Mouse (Mus musculus) kidney, adult 2 months (tissue): ENCODE measurements around the gene Acvr1b. TPM values are rescaled to one million over a fixed set of nuclear protein-coding genes. Genes with fewer than 3 reads are reported as not detected.

Source experiments
- DNase-seq: peaks from one replicate; pipeline ENCODE4 v3.0.0; 2021
- H3K27ac ChIP-seq: fragments of 200-500 bp; 2 replicates; pipeline ENCODE4 v1.5.1; 2012; ENCODE audit warnings: low read depth, low read length, control low read depth, inconsistent platforms; ENCODE audit not compliant: insufficient read depth
- H3K27me3 ChIP-seq: fragments of 200-500 bp; replicated peaks from 2 replicates; pipeline ENCODE4 v1.6.1; 2012; ENCODE audit warnings: mild to moderate bottlenecking, moderate library complexity, low read length, inconsistent platforms; ENCODE audit not compliant: control insufficient read depth, insufficient read depth
- H3K36me3 ChIP-seq: fragments of 200-500 bp; 2 replicates; pipeline ENCODE4 v1.6.1; 2012; ENCODE audit warnings: mild to moderate bottlenecking, moderate library complexity, low read length, inconsistent platforms; ENCODE audit not compliant: control insufficient read depth, insufficient read depth
- H3K4me1 ChIP-seq: fragments of 200-500 bp; 2 replicates; pipeline ENCODE4 v1.6.1; 2011; ENCODE audit warnings: low read length; ENCODE audit not compliant: control insufficient read depth, insufficient read depth
- H3K4me3 ChIP-seq: fragments of 200-500 bp; 2 replicates; pipeline ENCODE4 v1.5.1; 2011; ENCODE audit warnings: mild to moderate bottlenecking, low read depth, low read length, control low read depth; ENCODE audit not compliant: insufficient read depth
- CTCF ChIP-seq: fragments of 200-500 bp; conservative IDR thresholded peaks from 2 replicates; pipeline ENCODE4 v1.5.1; 2011; ENCODE audit warnings: low read depth, mild to moderate bottlenecking, control low read depth, low read length, moderate library complexity, mixed read lengths; ENCODE audit not compliant: insufficient read depth, insufficient read length
- POLR2A ChIP-seq: fragments of 200-500 bp; IDR thresholded peaks from one replicate; pipeline ENCODE4 v1.6.1; 2011; ENCODE audit warnings: low read depth, low read length, control low read depth
- WGBS: fragments of 180-500 bp; shearing (Covaris S2); methylation state at CpG from one replicate; pipeline ENCODE4 v1.1.7; 2018; 5-methylcytosine and 5-hydroxymethylcytosine counted together
- polyA plus RNA-seq: library from polyadenylated mRNA; depleted of rRNA; stranded (reverse); fragments of >200 nt; gene quantifications from 2 replicates; pipeline ENCODE4 v1.2.3, GENCODE M21; 2012

The Acvr1b gene
- polyA plus RNA-seq, 1 experiment, result 37.2 TPM

DNA sequence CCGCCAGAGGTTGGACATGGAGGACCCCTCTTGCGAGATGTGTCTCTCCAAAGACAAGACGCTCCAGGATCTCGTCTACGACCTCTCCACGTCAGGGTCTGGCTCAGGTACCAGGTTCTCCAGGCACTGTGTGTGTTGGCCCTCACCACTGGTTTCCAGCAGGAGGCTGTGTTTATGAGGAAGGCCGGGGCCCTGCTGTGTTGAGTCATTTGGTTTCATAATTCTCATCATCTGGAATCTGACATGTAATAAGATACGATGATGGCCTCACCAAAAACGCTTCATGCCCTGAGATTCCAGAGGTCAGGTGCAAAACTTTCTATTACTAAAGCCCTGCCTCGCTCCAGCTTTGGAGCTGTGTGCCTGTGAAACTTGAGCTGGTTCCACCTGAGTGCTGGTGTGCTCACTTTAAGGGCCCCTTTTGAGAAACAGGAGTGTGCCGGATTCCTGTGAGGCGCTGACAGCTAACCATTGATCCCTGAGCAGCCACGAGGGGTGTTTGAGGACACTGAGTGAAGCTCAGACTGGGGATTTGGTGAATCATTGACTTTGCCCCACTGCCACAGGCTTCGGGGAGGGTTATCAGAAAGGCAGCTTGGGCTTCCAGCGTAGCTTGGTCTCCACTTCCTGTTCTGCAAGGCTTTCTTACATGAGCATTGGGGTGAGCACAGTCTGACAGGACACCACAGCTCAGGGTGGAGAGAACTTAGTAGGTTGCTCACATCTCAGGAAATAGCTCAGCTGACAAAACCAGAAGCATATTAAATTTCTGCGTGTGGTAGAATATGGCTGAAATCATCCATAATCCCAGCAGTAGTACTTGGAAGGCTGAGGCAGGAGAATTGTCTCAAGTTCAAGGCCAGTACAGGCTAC is 21.3 kb downstream of the Acvr1b start:
- TF ChIP-seq POLR2A (no peak), CTCF (0 out of 2 replicates have a peak, but pooled peaks have one; percentile 0)
- Histone ChIP-seq H3K4me1 (peaks cover 68% of the 10 kb centered on the region), H3K36me3 (no peaks in the 10 kb centered on the region; the same call in 1 of the 2 replicates), H3K27me3 (no peaks in the 10 kb centered on the region), H3K27ac (peak overlapping the region; percentile 84), H3K4me3 (no peak overlapping the region)
- 46% methylated on average over 16 of the region's 16 CpGs for WGBS
- DNase-seq, result peak; percentile 95

DNA sequence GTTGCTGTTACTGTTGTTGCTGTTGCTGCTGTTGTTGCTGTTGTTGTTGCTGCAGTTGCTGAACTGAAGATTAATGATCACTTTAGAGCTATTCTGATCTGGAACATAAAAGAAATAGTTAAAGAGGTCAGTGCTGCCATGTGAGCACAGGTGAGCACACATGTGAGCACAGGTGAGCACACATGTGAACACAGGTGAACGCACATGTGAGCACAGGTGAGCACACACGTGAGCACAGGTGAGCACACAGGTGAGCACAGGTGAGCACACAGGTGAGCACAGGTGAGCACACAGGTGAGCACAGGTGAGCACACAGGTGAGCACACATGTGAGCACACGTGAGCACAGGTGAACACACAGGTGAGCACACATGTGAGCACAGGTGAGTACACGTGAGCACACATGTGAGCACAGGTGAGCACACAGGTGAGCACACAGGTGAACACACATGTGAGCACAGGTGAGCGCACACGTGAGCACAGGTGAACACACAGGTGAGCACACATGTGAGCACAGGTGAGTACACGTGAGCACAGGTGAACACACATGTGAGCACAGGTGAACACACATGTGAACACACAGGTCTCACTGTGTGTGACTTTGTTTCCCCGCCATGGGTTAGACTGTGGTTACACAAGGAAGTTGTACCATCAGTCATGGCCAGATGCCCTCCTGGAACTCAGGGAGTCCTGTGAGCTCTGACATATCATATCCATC is 22.4 kb downstream of the Acvr1b start:
- Histone ChIP-seq H3K4me3 (no peak overlapping the region), H3K27me3 (no peaks in the 10 kb centered on the region), H3K36me3 (no peaks in the 10 kb centered on the region; the same call in none of the 2 replicates), H3K27ac (peak overlapping the region; percentile 77), H3K4me1 (peaks cover 60% of the 10 kb centered on the region)
- TF ChIP-seq CTCF (no peak), POLR2A (no peak)
- 88% methylated on average over 8 of the region's 8 CpGs for WGBS
- DNase-seq, result no peak

DNA sequence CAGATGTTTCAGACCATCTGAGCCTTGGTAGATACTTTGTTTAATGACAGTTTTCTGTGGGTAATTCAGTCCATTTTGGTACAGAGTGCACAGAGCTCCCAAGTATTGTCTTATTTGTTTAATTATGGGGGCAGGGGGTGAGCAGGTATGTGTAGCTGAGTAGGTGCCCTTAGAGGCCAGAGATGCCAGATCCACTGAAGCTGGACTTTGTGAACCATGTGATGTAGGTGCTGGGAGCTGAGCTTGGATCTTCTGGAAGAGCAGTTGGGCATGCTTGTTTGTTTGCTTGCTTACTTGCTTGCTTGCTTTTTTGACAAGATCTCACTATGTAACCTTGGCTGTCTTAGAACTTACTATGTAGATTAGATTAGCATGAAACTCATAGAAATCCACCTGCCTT is 23.1 kb downstream of the Acvr1b start:
- Histone ChIP-seq H3K27me3 (no peaks in the 10 kb centered on the region), H3K4me3 (no peak overlapping the region), H3K4me1 (peaks cover 56% of the 10 kb centered on the region), H3K36me3 (no peaks in the 10 kb centered on the region; the same call in none of the 2 replicates), H3K27ac (peak overlapping the region; percentile 57)
- peak; percentile 66 for DNase-seq
- TF ChIP-seq CTCF (no peak), POLR2A (no peak)

DNA sequence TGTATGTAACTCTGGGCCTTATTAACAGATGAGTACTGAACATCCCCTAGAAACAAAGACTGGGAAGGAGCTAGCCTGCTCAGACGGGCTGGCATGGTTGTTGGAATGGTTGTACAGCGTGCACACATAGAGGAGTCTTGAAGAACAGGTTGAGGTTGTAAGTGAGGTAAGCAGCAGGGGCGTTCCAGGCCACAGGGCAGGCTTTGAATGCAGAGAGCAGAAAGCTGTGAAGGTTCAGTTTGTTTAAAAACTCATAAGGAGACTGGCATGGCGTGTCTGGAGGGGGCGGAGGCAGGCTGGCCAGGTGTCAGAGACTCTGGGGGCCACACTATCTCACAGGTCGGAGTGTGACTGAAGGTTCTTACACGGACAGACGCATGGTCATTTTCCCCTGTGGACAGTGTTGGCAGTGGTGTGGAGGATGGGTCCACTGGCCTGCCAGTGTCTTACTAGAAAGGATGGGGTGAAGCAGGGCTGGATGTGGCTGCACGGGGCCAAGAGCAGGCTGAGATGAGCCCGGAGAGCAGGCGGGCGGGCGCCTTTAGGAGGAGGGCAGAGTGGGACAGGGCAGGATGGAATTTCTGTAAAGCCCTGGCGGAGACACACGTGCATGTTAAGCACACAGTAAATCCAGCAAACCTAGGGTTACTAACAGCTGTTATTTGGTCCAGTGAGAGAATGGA is 23.8 kb downstream of the Acvr1b start:
- H3K4me1 ChIP-seq, result peaks cover 51% of the 10 kb centered on the region
- 49% methylated on average over 15 of the region's 15 CpGs for WGBS
- H3K27ac ChIP-seq, result peak overlapping the region; percentile 57
- H3K36me3 ChIP-seq, result no peaks in the 10 kb centered on the region; the same call in none of the 2 replicates
- TF ChIP-seq CTCF (no peak), POLR2A (no peak)
- H3K4me3 ChIP-seq, result no peak overlapping the region
- peak; percentile 65 for DNase-seq
- no peaks in the 10 kb centered on the region for H3K27me3 ChIP-seq

- Histone ChIP-seq H3K27ac (peak overlapping the region; percentile 57; the same call in 1 of the 2 replicates), H3K27me3 (no peaks in the 10 kb centered on the region), H3K4me1 (peaks cover 45% of the 10 kb centered on the region), H3K4me3 (no peak overlapping the region), H3K36me3 (no peaks in the 10 kb centered on the region; the same call in none of the 2 replicates)
- peak; percentile 93 for DNase-seq
- TF ChIP-seq CTCF (peak; percentile 99; the same call in 1 of the 2 replicates), POLR2A (no peak)
- 7% methylated on average over 3 of the region's 3 CpGs for WGBS
These were observed 24.4 kb downstream of the Acvr1b start for GRCm38 (mm10) chr15:101198218-101198617.

- TF ChIP-seq CTCF (no peak; the same call in 1 of the 2 replicates), POLR2A (no peak)
- H3K27me3 ChIP-seq, result no peaks in the 10 kb centered on the region
- peaks cover 39% of the 10 kb centered on the region for H3K4me1 ChIP-seq
- WGBS, result 72% methylated on average over 14 of the region's 14 CpGs
- DNase-seq, result no peak
- no peak overlapping the region for H3K27ac ChIP-seq
- H3K4me3 ChIP-seq, result no peak overlapping the region
- no peaks in the 10 kb centered on the region; the same call in none of the 2 replicates for H3K36me3 ChIP-seq
These were observed 25.0 kb downstream of the Acvr1b start for GRCm38 (mm10) chr15:101198850-101199249.
